Mouse (Mus musculus) bone marrow, adult 2 months (tissue): ENCODE measurements at regions not wholly inside any gene's neighbourhood (a gene's known extent, or its start where the extent isn't known, plus 50 kb on each side); places are given as distances from the start of the nearest gene placed in this dataset.

Source experiments
- H3K27ac ChIP-seq: fragments of 200-500 bp; 2 replicates; pipeline ENCODE4 v1.5.1; 2012; ENCODE audit warnings: low read depth, mild to moderate bottlenecking, control low read depth, inconsistent platforms, low read length; ENCODE audit not compliant: control insufficient read depth, poor library complexity, insufficient read depth
- H3K4me1 ChIP-seq: fragments of 200-500 bp; 2 replicates; pipeline ENCODE4 v1.6.1; 2011; ENCODE audit warnings: low read length; ENCODE audit not compliant: control insufficient read depth, insufficient read depth
- H3K4me3 ChIP-seq: fragments of 200-500 bp; replicated peaks from 2 replicates; pipeline ENCODE3; 2011; ENCODE audit warnings: mild to moderate bottlenecking, low read depth, low read length, control low read depth; ENCODE audit not compliant: control insufficient read depth
- CTCF ChIP-seq: fragments of 200-500 bp; IDR thresholded peaks from 2 replicates; pipeline ENCODE4 v1.5.1; 2011; ENCODE audit warnings: low read length, control low read depth; ENCODE audit not compliant: control insufficient read depth, insufficient read depth
- POLR2A ChIP-seq: fragments of 200-500 bp; IDR thresholded peaks from 2 replicates; pipeline ENCODE4 v1.6.1; 2011; ENCODE audit warnings: low read depth, mild to moderate bottlenecking, control low read depth, low read length, borderline replicate concordance; ENCODE audit not compliant: control insufficient read depth
- WGBS: fragments of 180-500 bp; shearing (Covaris S2); methylation state at CpG from one replicate; pipeline ENCODE4 v1.1.7; 2018; 5-methylcytosine and 5-hydroxymethylcytosine counted together

DNA sequence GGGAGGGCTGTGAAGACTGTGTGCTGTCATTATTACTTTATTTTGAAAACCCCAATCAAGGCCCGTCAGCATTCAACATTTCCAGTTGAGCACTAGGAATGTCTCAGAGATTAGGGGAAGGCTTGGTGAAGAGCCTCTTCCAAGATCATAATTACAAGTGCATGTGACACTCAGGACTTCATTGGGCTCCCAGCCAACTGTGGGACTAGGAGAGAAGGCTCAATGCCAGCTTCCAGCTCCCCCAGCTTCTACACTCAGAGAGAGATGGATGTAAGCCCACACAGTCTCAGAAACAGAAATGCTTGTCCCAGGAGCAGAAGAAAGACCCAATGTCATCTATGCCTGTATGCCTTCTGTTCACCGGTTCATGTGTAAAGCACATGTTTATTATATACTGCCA, 169.5 kb downstream of the Ttc32 start:
- H3K4me3 ChIP-seq, result no peak overlapping the region
- WGBS, result 88% methylated on average over 2 of the region's 2 CpGs
- no peak for TF ChIP-seq POLR2A
- TF ChIP-seq CTCF, result no peak
- no peak overlapping the region for H3K27ac ChIP-seq
- no peaks in the 10 kb centered on the region for H3K4me1 ChIP-seq

DNA sequence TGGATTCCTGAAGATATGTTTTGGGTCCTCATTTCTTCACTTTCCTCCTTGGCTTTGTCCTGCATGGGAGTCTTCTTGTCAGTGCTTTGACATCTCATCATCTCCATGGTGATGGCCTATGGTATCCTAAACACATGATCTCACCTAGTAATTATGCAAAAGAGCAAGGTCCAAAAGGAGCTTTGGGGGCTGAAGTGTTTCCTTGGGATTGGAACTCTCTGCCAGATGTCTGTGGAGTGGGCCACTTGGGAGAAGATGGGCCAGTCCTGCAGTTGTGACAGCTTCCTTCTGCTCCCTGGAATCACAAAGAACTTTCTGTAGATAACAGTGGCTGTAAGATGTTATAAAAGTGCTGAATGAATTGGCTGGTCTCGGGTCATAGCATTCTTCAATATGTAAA, 182.4 kb downstream of the Ttc32 start:
- 83% methylated on average over 1 of the region's 1 CpGs for WGBS
- TF ChIP-seq POLR2A (no peak), CTCF (no peak)
- no peak overlapping the region for H3K27ac ChIP-seq
- no peaks in the 10 kb centered on the region for H3K4me1 ChIP-seq
- no peak overlapping the region for H3K4me3 ChIP-seq

DNA sequence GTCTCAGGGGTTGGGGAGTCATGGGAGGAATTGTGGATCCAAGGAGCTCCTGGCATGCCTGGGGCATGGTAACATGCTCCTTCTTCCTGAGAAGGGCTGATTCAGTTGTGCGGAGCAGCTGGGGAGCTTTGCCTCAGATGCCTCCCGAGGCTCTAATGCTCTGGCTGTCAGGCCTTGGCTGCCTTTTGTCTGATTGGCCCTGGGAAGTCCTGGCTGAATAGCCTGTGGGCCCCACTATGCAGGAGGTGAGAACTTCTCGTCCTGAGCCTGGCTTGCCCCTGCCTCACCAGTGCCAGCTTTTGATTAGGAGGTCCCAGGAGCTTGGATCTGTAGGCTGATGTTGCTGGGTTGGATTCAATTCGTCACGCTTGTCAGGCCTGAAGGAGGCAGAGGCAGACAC, 195.2 kb downstream of the Ttc32 start:
- no peak overlapping the region for H3K27ac ChIP-seq
- WGBS, result 42% methylated on average over 5 of the region's 5 CpGs
- no peak overlapping the region for H3K4me3 ChIP-seq
- TF ChIP-seq POLR2A, result no peak
- TF ChIP-seq CTCF, result no peak
- no peaks in the 10 kb centered on the region for H3K4me1 ChIP-seq

DNA sequence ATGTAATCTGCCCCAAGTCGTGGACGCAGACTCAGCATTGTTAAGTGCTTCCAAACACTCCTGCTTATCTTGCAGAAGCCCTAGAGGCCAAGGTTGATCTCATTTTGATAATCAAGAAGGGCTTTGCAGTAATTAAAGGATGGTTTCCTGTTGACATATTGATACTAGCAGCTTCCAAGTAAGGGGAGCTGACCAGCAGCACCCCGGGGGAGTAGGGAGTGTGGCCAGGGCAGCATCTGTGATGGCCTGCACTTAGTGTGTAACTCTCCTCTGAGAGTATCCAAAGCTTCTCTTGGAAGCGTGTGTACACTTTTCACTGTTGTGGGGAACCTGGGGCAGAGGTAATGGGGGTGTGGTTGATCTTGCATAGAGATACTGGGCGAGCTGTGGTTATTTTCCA, 198.1 kb downstream of the Ttc32 start:
- no peak for TF ChIP-seq CTCF
- TF ChIP-seq POLR2A, result no peak
- WGBS, result 75% methylated on average over 5 of the region's 5 CpGs
- Histone ChIP-seq H3K27ac (no peak overlapping the region), H3K4me1 (no peaks in the 10 kb centered on the region), H3K4me3 (no peak overlapping the region)

DNA sequence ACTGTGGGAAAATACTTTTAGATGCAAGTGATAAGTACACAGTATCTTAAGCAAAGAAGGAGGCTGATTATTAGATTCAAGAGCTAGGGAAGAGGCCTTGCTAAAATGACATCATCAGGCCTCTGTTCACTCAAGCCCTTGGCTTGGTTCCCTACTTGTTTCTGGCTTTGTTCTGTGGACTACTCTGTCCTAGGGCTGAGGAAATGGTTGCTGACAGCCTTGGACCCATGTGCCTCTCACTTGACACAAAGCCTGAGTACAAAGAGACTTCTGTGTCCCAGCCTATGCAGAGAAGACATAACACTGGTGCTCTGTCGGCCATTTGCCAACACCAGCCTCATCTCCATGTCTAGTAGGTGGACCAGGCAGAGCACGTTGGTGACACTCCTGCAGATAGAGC, 198.7 kb downstream of the Ttc32 start:
- WGBS, result 55% methylated on average over 2 of the region's 2 CpGs

DNA sequence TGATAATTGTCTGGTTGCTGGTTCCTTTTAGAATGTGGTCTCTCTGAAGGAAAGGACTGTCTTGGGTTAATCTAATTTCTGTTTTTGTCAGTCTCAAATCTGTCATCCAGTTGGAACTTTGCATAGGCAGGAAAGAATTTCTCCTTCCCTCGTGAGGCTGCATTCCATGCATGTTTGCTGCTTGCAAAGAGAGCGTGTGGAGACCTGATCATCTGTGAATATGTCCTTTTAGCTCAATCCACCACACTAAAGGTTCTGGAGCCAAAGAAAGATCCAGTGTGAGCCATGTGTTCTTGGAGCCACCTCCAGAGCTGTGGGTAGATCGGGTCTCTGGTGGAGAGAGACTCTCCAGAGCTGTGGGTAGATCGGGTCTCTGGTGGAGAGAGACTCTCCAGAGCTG, 200.2 kb downstream of the Ttc32 start:
- Histone ChIP-seq H3K4me3 (no peak overlapping the region), H3K4me1 (no peaks in the 10 kb centered on the region), H3K27ac (no peak overlapping the region)
- no peak for TF ChIP-seq CTCF
- TF ChIP-seq POLR2A, result no peak
- 75% methylated on average over 4 of the region's 4 CpGs for WGBS

More for the DNA sequence above, 198.7 kb downstream of the Ttc32 start:
- Histone ChIP-seq H3K27ac (no peak overlapping the region), H3K4me3 (no peak overlapping the region), H3K4me1 (no peaks in the 10 kb centered on the region)
- TF ChIP-seq POLR2A (no peak), CTCF (no peak)

DNA sequence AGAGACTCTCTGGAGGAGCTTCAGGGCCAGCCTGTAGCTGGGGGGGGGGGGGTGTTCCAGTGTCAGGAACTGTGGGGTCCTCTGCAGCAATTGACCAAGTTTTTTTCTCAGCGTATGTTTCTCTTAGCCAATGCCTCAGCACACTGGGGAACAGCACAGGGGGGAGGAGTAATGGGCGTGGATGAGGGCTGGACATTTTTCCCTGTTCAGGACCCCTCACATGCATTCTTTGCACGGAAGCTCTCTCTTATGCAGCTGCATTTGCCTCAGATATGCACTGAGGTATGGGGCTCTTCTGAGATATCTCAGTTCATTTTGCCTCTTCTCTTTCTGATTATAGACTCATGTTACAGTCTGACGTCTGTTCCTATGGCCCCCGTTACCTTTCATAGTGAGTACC, 200.8 kb downstream of the Ttc32 start:
- TF ChIP-seq CTCF, result no peak
- no peak for TF ChIP-seq POLR2A
- 67% methylated on average over 5 of the region's 5 CpGs for WGBS
- Histone ChIP-seq H3K4me1 (no peaks in the 10 kb centered on the region), H3K4me3 (no peak overlapping the region), H3K27ac (no peak overlapping the region)

DNA sequence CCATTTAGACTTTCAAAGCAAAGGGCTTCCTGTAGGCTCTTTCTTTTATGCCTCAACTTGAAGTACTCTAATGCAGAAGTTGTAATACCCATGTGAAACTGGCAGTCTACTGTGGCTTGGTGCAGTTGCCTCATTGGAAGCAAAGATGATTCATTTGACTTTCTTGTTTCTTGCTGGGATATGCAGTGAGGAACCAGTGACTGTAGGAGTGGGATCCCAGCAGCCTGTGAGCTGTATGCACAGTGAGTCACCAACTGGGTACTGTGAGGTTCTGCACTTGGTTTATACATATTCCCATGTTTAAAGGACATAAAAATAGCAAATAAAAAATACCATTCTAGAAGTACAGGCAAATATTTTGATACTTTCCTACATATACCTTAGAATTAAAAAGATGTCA, 202.6 kb downstream of the Ttc32 start:
- H3K27ac ChIP-seq, result no peak overlapping the region
- TF ChIP-seq POLR2A (no peak), CTCF (no peak)
- H3K4me1 ChIP-seq, result no peaks in the 10 kb centered on the region
- H3K4me3 ChIP-seq, result no peak overlapping the region

DNA sequence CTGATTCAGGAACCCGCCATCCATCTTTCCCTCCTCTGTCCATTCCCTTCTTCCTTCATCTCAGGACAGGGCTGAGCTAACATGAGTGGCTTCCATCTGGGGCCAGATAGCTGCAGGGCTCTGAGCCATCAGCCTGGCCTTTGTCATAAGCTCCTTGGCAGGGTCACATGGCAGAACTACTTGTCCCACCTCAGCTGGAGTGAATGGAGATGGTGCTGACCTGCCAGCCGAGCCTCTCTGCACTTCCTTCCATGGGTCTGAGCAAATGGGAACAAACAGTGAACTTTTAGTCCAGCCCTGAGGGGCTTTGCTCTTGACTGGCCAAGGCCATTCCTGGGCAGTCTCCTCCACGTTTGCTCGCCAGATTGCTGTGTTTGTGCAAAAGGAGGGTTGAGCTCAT, 206.1 kb downstream of the Ttc32 start:
- H3K4me1 ChIP-seq, result no peaks in the 10 kb centered on the region
- no peak overlapping the region for H3K4me3 ChIP-seq
- TF ChIP-seq CTCF (no peak), POLR2A (no peak)
- H3K27ac ChIP-seq, result no peak overlapping the region
- WGBS, result 70% methylated on average over 4 of the region's 4 CpGs

DNA sequence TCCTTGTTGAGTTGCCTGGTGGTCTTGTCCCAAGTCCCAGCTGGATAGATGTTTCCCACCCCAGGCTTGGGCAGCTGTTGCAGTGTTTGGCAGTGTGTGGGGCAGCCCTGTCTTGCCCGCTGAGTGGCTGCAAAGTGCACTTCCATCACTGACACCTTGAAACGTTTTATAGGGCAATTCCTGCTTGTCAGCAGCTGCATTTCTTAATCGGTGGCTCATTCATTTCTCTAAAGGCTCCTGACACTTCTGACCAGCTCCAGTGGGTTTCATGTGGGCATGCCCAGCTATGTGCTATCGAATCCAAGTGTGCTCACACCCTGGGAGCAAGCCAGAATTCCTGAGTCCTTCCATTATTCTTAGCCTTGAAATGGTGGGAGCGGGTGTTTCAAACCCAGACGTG, 207.7 kb downstream of the Ttc32 start:
- TF ChIP-seq POLR2A, result no peak
- TF ChIP-seq CTCF, result no peak
- no peak overlapping the region for H3K4me3 ChIP-seq
- 56% methylated on average over 6 of the region's 6 CpGs for WGBS
- no peaks in the 10 kb centered on the region for H3K4me1 ChIP-seq
- no peak overlapping the region for H3K27ac ChIP-seq
